Mouse (Mus musculus) mouse trophoblast stem cell (cell line): ENCODE measurements around the gene Atp10a.

ENCODE experiments used
- in situ Hi-C, 2 experiments: fragments of 300-500 bp; cut with MseI, MboI; formaldehyde crosslinking; loops; 2 replicates in 1 of 2; 3 replicates in 1 of 2; pipeline ENCODE4 v1.15.1; 2025

Gene Atp10a

DNA sequence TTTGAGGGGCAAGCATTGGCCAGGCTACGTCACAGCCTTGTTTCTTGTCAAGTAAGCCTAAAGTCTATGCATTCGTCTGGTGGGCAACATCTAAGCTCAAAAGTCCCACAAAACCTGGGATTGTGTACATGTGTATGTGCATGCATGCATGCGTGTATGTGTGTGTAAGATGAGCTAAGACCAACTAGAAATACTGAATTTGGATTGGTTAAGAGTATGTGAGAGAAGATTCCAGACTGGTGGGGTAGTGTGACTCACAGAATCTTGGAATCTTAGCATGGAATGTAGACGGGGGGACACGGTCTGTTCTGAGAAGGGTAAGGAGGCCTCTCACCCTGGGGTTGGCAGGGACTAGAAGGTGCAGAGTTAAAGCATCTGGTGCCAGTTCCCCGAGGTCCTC, at the start of gene Atp10a:
TSS of gene Atp10a (plus strand) at position 301 of the 400 bp plus-strand sequence.
- in situ Hi-C loops = no loop called here

- in situ Hi-C loops = no loop called here
These were observed 37.9 kb upstream of the Atp10a start for GRCm38 (mm10) chr7:58618048-58618447.

GRCm38 (mm10) chr7:58626305-58627155, 29.4 kb upstream of the Atp10a start:
- in situ Hi-C loops = no loop called here

DNA sequence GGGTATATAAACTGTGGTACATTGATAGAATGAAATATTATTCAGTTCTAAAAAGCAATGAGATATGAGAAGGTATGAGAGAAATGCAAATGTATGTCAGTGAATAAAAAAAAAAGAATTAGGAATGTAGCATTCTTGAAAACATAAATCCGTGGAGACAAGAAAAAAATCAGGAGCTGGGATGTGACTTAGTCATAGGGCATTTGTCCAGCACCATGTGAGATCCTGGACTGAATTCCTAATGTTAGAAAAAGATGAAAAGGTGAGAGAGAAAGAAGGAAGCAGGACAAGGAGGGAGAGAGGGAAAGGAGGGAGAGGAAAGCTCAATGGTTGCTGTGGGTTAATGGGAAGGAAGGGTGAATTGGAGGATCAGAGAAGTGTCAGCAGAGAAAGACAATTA, 28.6 kb upstream of the Atp10a start:
- in situ Hi-C loops = no loop called here

DNA sequence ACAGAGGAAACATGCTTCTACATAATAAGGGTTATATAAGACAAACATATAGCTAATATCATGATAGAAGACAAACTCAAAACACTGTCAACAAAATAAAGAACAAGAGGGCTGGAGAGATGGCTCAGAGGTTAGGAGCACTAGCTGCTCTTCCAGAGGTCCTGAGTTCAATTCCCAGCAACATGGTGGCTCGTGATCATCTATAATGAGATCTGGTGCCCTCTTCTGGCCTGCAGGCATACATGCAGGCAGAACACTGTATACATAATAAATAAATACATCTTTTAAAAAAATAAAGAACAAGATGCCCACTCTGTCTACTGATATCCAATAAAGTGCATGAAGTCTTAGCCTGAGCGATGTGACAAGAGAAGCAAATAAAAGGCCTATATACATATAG, 26.7 kb upstream of the Atp10a start:
- in situ Hi-C loops = no loop called here

DNA sequence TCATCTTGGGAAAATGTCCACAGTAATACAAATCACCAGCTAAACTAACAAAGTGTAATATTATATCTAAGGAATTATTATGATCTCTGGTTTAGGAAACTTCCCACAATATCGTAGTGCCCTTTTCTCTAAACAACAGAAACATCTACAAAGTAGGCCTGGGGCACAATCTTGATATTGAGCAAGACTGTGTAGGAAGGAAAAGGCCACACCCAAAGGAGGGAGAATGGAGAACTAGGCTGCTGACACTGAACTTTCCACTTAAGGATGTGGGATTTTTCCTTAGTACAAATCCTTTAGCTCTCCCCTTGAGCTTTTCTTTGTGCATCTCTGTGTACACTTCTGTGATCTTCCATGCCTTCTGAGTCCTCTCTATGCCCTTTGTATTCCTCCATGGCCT, 22.3 kb upstream of the Atp10a start:
- in situ Hi-C loops = no loop called here

DNA sequence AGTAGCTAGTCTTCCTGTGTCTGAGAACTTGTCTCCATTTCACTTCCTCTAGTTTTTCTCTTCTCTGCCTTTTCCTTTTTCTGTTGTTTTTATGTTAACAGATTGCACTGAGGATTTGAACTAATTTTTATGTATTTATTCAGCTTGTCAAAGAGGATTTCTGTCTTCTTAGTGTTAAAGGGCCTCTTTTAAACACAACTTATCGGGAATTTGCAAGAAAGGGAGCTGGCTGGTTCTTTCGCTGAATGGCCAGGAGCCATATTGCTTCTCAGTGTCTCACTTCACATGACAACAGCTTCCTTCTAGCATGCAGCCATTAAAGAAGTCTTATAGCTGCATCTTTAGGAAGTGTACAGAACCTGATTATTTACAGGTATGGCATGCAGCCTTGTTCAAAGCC, 16.3 kb upstream of the Atp10a start:
- in situ Hi-C loops = no loop called here

GRCm38 (mm10) chr7:58640456-58640855, 15.5 kb upstream of the Atp10a start:
- in situ Hi-C loops = no loop called here

GRCm38 (mm10) chr7:58641916-58642315, 14.1 kb upstream of the Atp10a start:
- in situ Hi-C loops = no loop called here

GRCm38 (mm10) chr7:58647404-58647803, 8.6 kb upstream of the Atp10a start:
- in situ Hi-C loops = no loop called here

DNA sequence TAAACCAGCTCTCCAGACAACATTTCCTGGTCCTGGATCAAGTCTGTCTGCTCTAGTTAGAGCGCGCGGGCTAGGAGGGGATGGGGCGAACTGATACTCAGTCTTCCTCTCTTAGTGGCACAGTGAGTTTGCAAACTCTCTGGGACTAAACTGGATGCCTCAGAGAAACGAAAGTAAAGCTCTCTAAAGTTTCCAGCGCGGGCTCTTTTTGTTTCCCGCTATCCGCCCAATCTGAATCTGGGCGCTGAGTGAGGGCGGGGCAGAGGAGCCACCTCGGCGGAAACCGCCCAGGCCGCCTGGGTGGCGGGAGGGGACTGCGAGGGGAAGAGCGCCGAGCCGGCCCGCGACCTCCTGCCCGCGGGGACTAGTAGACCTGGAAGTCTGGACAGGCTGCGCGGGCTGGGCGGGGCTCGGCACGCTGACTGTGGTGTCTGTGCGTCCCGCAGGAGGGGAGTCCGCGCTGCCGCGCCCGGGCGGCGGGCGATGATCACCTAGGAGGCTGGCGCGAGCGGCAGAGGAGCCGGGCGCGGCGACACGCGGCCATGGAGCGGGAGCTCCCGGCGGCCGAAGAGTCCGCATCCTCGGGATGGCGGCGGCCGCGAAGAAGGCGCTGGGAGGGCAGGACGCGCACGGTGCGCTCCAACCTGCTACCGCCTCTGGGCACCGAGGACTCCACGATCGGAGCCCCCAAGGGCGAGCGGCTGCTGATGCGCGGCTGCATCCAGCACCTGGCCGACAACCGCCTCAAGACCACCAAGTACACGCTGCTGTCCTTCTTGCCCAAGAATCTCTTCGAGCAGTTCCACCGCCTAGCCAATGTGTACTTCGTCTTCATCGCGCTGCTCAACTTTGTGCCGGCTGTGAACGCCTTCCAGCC, 2.2 kb downstream of the Atp10a start:
- in situ Hi-C loops = no loop called here

GRCm38 (mm10) chr7:58658790-58659405, 2.9 kb downstream of the Atp10a start:
- in situ Hi-C loops = no loop called here

- in situ Hi-C loops = no loop called here
These were observed 4.1 kb downstream of the Atp10a start for GRCm38 (mm10) chr7:58660046-58660445.

- in situ Hi-C loops = no loop called here
These were observed 4.7 kb downstream of the Atp10a start for GRCm38 (mm10) chr7:58660665-58661064.

- in situ Hi-C loops = no loop called here
These were observed 5.1 kb downstream of the Atp10a start for GRCm38 (mm10) chr7:58661076-58661475.

- in situ Hi-C loops = no loop called here
These were observed 12.7 kb downstream of the Atp10a start for GRCm38 (mm10) chr7:58668617-58669016.

DNA sequence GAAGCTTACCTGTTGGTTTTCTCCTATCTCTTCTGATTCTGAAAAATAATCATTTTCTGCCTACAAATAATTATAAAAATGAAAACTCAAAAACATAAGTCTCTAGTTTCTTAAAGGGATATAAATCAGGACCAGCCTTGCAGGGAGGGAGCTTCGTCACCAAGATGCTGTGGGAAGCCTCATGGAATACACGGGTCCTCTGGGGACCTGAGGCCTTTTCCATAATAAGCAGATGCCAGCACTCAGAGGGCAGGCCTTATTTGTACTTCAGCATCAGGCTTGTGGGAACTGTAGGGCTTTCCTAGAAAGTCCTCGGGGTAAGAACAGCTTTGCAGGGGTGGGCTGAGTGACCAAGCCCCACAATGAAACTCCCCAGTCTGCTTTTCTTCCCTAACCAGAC, 20.1 kb downstream of the Atp10a start:
- in situ Hi-C loops = no loop called here

DNA sequence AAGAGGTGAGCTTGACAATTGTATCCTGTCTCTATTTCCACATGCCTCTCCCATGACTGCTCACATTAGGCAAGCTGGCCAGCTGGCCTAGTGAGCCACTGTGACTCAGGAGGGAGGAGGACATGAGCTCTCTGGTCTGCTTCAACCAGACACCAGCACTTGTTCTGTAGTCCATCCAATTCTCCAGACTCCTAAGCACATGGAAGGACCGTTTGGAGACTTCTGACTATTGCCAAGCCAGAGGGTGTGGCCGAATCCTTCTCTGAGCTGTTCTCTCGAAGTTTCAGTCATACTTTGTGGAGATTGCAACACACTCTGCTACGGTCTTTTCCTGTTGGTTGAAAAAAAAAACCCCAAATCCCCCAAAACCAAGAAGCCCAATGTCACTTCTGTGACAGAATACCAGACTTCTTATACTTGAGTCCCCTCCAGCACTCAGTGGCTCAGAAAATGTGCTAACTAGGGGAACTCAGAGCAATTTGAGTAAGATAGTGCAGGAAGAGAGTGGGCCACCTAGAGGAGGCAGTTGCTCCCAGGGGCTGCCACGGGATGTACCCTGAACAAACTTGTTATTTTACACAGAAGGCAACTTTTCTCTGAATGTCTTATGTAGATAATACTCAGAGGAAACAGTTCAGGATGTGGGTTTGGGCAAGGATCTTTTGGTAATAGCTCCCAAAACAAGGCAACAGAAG, 21.3 kb downstream of the Atp10a start:
- in situ Hi-C loops = no loop called here

- in situ Hi-C loops = no loop called here
These were observed 30.0 kb downstream of the Atp10a start for GRCm38 (mm10) chr7:58685967-58686366.

- in situ Hi-C loops = no loop called here
These were observed 30.6 kb downstream of the Atp10a start for GRCm38 (mm10) chr7:58686573-58686972.

DNA sequence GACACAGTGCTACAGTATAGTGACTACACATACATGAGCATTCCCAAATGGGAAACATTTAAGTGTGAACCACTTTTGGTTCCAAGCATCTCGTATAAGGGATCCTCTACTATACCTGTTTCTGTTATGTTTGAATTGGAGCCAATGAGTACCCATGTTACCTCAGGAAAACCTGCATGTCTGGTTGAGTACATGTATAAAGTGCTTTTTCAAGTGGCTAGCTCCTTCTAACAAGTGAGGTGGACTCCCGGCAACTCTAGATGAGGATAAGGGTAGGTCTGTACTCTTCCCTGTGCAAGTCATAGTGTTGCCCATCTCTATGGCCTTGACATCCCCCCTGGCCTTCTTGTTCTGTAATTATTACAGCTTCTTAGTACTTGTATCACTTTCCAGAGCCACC, 31.0 kb downstream of the Atp10a start:
- in situ Hi-C loops = no loop called here
